Mouse (Mus musculus): Measurements from ENCODE around the gene Creg2. TPM values are rescaled to one million over a fixed set of nuclear protein-coding genes. Genes with fewer than 3 reads are reported as not detected.

Gene Creg2
- polyA plus RNA-seq (2012) = not detected in 2 replicates

DNA sequence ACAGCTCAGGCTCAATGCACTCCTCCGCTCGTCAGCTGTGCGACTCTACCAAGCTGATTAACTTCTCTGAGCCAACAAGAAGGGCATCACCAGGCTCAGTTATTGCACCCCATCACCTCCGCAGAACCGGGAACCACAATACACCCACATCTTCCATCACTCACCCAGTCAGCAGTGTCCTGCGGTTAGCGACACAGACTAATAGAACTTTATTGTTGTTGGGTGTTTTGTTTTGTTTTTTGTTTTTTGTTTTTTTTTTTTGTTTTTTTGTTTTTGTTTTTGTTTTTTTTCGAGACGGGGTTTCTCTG is at the start of gene Creg2:
TSS of gene Creg2 (minus strand) at position 234 of the 308 bp plus-strand sequence.
- TF ChIP-seq GATA1 (IDR thresholded peaks at IDR 0.05; ENCODE audit: low read length) = no peak

DNA sequence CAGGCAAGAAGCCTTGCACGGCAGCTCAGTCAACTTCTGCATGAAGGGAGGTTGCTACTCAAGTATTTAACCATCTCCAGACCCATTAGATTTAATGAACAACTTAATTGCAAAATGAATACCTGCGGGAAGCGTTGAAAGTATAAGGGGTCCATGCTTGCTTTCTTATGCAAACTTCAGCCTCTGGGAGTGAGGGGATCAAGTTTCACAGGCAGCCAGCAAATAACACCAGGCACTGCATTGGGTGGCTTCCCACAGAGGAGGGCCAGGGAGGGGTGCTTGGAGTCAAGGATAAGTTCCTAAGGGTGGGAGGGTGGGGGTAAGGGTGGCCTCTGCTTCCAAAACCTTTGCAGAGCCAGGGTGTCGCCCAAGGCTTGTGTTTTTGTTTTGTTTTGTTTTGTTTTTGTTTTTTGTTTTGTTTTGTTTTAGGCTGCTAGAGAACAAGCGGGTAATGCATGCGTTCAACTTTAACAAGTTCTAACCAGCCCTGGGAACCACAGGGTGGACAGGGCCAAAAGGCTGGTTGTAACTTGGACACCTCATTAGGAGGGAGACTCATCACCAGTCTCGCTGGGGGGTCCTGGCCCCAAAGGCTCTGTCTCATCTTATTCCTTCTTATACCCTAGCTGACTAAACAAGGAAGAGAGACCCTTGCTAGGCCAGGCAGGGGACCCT is 49.5 kb upstream of the Creg2 start:
- no peak for TF ChIP-seq GATA1 (IDR thresholded peaks at IDR 0.05; ENCODE audit: low read length)

GRCm38 (mm10) chr1:39698456-39698855 is 47.2 kb upstream of the Creg2 start:
- TF ChIP-seq GATA1 (IDR thresholded peaks at IDR 0.05; ENCODE audit: low read length) = no peak

GRCm38 (mm10) chr1:39695198-39695597 is 43.9 kb upstream of the Creg2 start:
- no peak for TF ChIP-seq GATA1 (IDR thresholded peaks at IDR 0.05; ENCODE audit: low read length)

- no peak for TF ChIP-seq GATA1 (IDR thresholded peaks at IDR 0.05; ENCODE audit: low read length)
Observed at GRCm38 (mm10) chr1:39694756-39695155, 43.5 kb upstream of the Creg2 start.

DNA sequence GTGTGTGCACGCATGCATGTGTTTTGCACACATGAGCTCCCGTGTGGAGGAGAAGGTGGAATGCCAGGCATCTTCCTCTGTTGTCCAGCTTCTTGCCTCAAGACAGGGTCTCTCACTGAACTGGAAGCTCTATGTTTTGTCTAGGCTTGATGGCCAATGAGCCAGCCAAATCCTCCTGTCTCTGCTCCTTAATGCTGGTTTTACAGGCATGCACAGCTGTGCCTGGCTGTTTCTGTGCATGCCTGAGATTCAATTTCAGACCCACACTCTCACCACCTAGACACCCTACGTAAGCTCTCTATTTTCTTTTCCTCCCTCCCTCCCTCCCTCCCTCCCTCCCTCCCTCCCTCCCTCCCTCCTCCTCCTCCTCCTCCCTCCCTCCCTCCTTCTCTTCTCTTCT is 40.7 kb upstream of the Creg2 start:
- no peak for TF ChIP-seq GATA1 (IDR thresholded peaks at IDR 0.05; ENCODE audit: low read length)

DNA sequence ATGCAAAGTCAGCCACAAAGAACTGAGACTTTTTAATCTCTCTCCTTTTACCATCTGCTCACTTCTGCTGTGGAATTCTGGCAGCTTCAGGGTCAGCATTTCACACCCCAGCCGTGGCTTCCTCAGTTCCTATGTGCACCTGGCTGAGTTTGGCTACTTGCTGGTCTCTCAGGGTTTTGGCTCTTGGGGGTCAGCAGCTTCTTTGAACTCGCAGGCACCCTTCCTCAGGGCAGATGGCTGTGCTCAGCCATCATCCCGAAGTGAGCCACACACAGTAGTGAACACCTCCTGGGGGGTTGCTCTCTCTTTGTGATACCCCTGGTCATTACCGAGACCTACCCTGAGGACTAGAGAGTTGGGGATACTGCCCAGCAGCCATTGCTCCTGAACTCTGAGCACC is 39.8 kb upstream of the Creg2 start:
- no peak for TF ChIP-seq GATA1 (IDR thresholded peaks at IDR 0.05; ENCODE audit: low read length)

- TF ChIP-seq GATA1 (IDR thresholded peaks at IDR 0.05; ENCODE audit: low read length) = no peak
Observed at GRCm38 (mm10) chr1:39688573-39688972, 37.3 kb upstream of the Creg2 start.

DNA sequence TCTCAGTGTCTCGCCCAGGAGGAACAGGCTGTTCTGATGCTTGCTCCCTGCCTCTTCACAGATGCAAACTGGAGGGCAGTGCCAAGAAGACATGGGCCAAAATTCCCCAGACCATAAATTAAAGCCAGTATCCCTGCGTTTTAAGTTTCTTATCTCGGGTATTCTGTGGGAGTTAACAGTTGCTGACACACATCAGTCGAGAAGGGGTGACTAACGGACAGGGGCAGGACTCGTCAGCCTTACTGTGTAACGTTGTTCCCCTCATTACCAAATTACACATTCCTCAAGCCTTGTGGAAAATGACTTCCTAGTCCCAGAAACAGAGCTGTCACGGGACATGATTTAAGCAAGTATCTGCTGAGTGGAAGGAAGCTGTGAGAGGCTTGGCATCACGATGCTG is 36.0 kb upstream of the Creg2 start:
- no peak for TF ChIP-seq GATA1 (IDR thresholded peaks at IDR 0.05; ENCODE audit: low read length)

- TF ChIP-seq GATA1 (IDR thresholded peaks at IDR 0.05; ENCODE audit: low read length) = no peak
Observed at GRCm38 (mm10) chr1:39685841-39686240, 34.6 kb upstream of the Creg2 start.

GRCm38 (mm10) chr1:39681638-39682037 is 30.4 kb upstream of the Creg2 start:
- no peak for TF ChIP-seq GATA1 (IDR thresholded peaks at IDR 0.05; ENCODE audit: low read length)

GRCm38 (mm10) chr1:39680546-39680945 is 29.3 kb upstream of the Creg2 start:
- no peak for TF ChIP-seq GATA1 (IDR thresholded peaks at IDR 0.05; ENCODE audit: low read length)

DNA sequence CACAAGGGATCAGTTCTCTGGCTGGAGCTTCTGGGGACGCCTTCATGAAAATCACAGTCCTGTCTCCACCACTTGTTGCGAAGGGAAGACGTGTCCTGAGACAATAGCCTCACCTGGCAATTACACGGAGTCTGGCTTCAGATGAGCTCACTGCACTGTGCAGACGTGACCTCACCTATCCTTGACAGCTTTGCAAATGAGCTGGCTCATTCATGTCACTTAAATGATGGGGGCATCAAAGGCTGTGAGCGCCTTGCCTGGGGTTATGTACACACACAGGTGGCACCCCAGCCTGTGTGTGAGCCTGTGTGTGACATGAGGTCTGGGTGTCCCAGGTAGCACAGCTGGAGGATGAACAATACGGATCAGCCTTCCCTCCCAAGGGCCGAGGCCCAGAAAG is 27.6 kb upstream of the Creg2 start:
- no peak for TF ChIP-seq GATA1 (IDR thresholded peaks at IDR 0.05; ENCODE audit: low read length)

- no peak for TF ChIP-seq GATA1 (IDR thresholded peaks at IDR 0.05; ENCODE audit: low read length)
Observed at GRCm38 (mm10) chr1:39676221-39676876, 25.1 kb upstream of the Creg2 start.

DNA sequence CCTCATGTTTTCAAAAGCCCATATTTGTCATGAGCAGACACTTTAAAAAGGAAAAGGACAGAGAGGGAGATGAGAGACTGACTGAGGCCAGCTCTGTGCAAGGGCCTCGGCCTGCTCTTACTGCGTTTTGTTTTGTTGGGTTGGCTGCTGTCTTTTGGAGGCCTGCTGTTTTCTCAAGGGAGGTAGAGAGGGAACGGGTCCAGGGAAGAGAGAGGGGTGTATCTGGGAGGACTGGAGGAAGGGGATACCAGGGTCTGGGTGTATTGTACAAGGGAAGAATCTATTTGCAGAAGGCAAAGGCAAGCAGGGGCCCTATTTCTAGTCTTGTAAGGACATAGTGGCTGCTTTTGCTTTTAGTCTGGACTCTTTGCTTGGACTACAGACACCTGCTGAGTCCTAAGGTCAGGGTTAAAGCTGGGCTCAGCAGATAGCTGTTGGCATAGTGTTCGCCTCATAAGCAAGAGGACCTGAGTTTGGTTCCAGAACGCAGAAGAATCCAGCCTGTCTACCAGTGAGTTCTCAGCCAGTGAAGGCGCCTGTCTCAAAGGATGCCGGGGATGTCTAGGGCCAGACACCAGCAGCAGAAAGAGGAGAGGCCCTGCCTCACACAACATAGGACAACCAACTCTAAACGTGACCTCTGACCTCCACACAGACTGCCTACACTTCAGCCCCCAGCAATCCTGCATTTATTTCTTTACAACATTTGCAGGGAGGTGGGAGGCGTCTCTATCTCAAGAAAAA is 21.3 kb upstream of the Creg2 start:
- TF ChIP-seq GATA1 (IDR thresholded peaks at IDR 0.05; ENCODE audit: low read length) = no peak

GRCm38 (mm10) chr1:39670211-39670935 is 19.1 kb upstream of the Creg2 start:
- no peak for TF ChIP-seq GATA1 (IDR thresholded peaks at IDR 0.05; ENCODE audit: low read length)
